Mouse (Mus musculus) brain, embryonic 14.5 days (tissue): ENCODE measurements around the gene Nsun2.

Experiments
- CTCF ChIP-seq: fragments of 200-500 bp; IDR thresholded peaks from 2 replicates; pipeline ENCODE4 v1.5.1; 2012; ENCODE audit warnings: inconsistent platforms, mild to moderate bottlenecking, moderate library complexity, borderline replicate concordance; ENCODE audit not compliant: insufficient read depth, insufficient read length; ENCODE audit errors: extremely low read depth
- POLR2A ChIP-seq: fragments of 200-500 bp; IDR thresholded peaks from 2 replicates; pipeline ENCODE4 v1.6.1; 2012; ENCODE audit warnings: mild to moderate bottlenecking, inconsistent platforms, borderline replicate concordance; ENCODE audit not compliant: poor library complexity, insufficient read depth, insufficient read length, severe bottlenecking; ENCODE audit errors: extremely low read depth

DNA sequence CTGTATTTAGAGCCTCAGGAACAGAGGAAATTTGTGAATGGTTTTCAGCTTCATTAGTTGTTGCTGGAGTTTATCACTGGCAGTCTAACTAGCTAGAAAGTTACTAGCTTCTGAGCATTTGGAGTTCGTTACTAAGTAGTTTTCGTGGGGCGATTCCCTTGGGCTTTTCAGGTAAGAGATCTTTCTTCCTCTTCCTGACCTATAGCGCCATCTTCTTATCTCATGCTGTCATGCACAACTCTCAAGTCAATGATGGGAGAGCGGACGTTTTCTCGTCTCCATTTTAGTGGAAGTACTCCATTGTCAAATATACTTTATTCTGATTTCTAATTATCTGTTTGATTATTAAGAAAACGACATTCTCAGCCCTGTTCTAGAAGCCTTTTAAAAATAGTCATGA, 16.4 kb downstream of the Nsun2 start:
- no peak for TF ChIP-seq POLR2A
- no peak for TF ChIP-seq CTCF
